Mouse (Mus musculus) spleen, postnatal 36 days (tissue): ENCODE results near the gene Exoc3.

Experiments used
- DNase-seq, 2 experiments: peaks; one replicate each; pipeline ENCODE4 v3.0.0; 2022; ENCODE audit warnings: low spot score in 2 of 2, mixed read lengths in 1 of 2

The Exoc3 gene

GRCm38 (mm10) chr13:74138906-74139647 is 69.5 kb downstream of the Exoc3 start:
- DNase-seq: no peak

GRCm38 (mm10) chr13:74129909-74130308 is 78.6 kb downstream of the Exoc3 start:
- DNase-seq: no peak

- no peak for DNase-seq
Measured at GRCm38 (mm10) chr13:74127571-74127970, 81.0 kb downstream of the Exoc3 start.

- DNase-seq: no peak
Measured at GRCm38 (mm10) chr13:74122632-74123031, 85.9 kb downstream of the Exoc3 start.

GRCm38 (mm10) chr13:74121795-74122330 is 86.7 kb downstream of the Exoc3 start:
- DNase-seq: no peak

GRCm38 (mm10) chr13:74121141-74121602 is 87.4 kb downstream of the Exoc3 start, which contains the start of gene Slc9a3:
Slc9a3 (plus strand) TSS chr13:74121457.
- no peak for DNase-seq
